8 mouse cellular contexts compared by ENCODE assay signal in the genomic region with DNA sequence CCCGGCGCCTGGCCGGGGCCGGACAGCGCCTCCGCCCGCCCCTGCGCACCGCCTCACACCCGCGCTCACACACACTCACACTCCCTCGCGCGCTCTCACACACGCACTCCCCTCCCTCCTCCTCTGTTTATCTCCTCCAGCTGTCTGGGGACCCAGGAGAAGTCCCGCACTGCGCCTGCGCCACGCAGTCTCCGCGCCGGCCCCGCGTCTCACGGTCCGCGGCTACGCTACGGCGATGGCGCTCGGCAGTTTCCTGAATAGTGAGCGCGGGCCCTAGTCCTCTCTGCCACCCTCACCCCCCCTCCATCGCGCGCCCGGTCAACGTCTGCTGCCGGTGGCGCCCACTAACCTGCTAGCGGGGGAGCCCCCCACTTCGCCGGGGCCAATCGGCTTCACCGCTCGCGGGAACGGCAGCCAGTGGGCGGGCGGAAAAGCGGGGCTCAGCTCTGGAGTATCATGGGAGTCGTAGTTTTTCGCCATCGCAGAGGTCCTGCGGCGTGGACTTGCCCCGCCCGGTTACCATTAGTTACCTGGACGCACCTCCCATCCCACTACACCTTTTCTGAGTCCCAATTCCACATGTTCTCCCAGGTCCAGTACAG. TPM values are rescaled to one million over a fixed set of nuclear protein-coding genes. Genes with fewer than 3 reads are reported as not detected.
A peak's percentile ranks its signal among the peaks of the same experiment; 100 is the strongest.
DNase-seq lines count a peak whose midpoint lies in the region; ATAC-seq and TF ChIP-seq lines count a peak whose summit lies in the region.

No protein-coding gene starts in this region.

- H3K79me2 ChIP-seq in liver, adult 2 months (ENCODE audit: control insufficient read depth, insufficient read depth, low read length): peaks cover 5% of the 10 kb centered on the region; the same call in 1 of the 2 replicates
- H3K79me2 ChIP-seq in myocyte (ENCODE audit: control insufficient read depth, insufficient read depth): peaks cover 5% of the 10 kb centered on the region

- DNase-seq in A20 (ENCODE audit: low read depth, low spot score): peak; percentile 98
- DNase-seq in liver, adult 2 months (ENCODE audit: extremely low read depth, low read depth, low spot score): peak; percentile 79
- peak; percentile 97 for DNase-seq in splenic B cell, adult 2 months (ENCODE audit: low read depth, low spot score)

- H3K27ac ChIP-seq in bone marrow macrophage, adult 2 months (ENCODE audit: insufficient read depth, low read depth, low read length): peak overlapping the region; percentile 1; the same call in 1 of the 2 replicates
- no peak overlapping the region for H3K27ac ChIP-seq in embryonic fibroblast, embryonic 13.5 days (ENCODE audit: insufficient read depth, low read length)
- peak overlapping the region; percentile 7 for H3K27ac ChIP-seq in heart, embryonic 11.5 days (ENCODE audit: low read depth, low read length)
- peak overlapping the region; percentile 69 for H3K27ac ChIP-seq in kidney, embryonic 16.5 days (ENCODE audit: low read length)
- peak overlapping the region; percentile 90 for H3K27ac ChIP-seq in liver, adult 2 months (replicated peaks; ENCODE audit: insufficient read depth, low read depth, low read length)

- under 1% methylated on average over 59 of the region's 60 CpGs for WGBS in heart, embryonic 11.5 days (ENCODE audit: insufficient replicate concordance)
- WGBS in kidney, embryonic 16.5 days: under 1% methylated on average over 55 of the region's 60 CpGs
- under 1% methylated on average over 59 of the region's 60 CpGs for WGBS in liver, adult 2 months

- peak overlapping the region; percentile 86 for H3K4me2 ChIP-seq in heart, embryonic 11.5 days
- H3K4me2 ChIP-seq in kidney, embryonic 16.5 days (replicated peaks; ENCODE audit: low read depth, low read length): peak overlapping the region; percentile 82
- peak overlapping the region; percentile 42 for H3K4me2 ChIP-seq in myocyte (ENCODE audit: low read depth)

- peak overlapping the region; percentile 76 for H3K4me3 ChIP-seq in bone marrow macrophage, adult 2 months (ENCODE audit: insufficient read depth, low read length)
- H3K4me3 ChIP-seq in embryonic fibroblast, embryonic 13.5 days (ENCODE audit: insufficient read depth, low read length): peak overlapping the region; percentile 53
- peak overlapping the region; percentile 70 for H3K4me3 ChIP-seq in heart, embryonic 11.5 days (ENCODE audit: low read depth, low read length)
- peak overlapping the region; percentile 88 for H3K4me3 ChIP-seq in kidney, embryonic 16.5 days (ENCODE audit: low read length)
- H3K4me3 ChIP-seq in liver, adult 2 months (ENCODE audit: insufficient read depth, low read depth, low read length): peak overlapping the region; percentile 66
- peak overlapping the region; percentile 49 for H3K4me3 ChIP-seq in myocyte

- peak overlapping the region; percentile 40 for H3ac ChIP-seq in myocyte (ENCODE audit: control insufficient read depth, insufficient read length)

- H3K9ac ChIP-seq in heart, embryonic 11.5 days (ENCODE audit: low read depth, low read length): peak overlapping the region; percentile 80
- peak overlapping the region; percentile 87 for H3K9ac ChIP-seq in kidney, embryonic 16.5 days (replicated peaks; ENCODE audit: low read length)
- H3K9ac ChIP-seq in liver, adult 2 months (ENCODE audit: low read depth, low read length): peak overlapping the region; percentile 85

- H3K4me1 ChIP-seq in bone marrow macrophage, adult 2 months (ENCODE audit: control insufficient read depth, insufficient read depth, low read length): no peaks in the 10 kb centered on the region
- no peaks in the 10 kb centered on the region for H3K4me1 ChIP-seq in embryonic fibroblast, embryonic 13.5 days (ENCODE audit: control insufficient read depth, insufficient read depth, low read length)
- peaks cover 5% of the 10 kb centered on the region; the same call in 1 of the 2 replicates for H3K4me1 ChIP-seq in heart, embryonic 11.5 days (ENCODE audit: control insufficient read depth, insufficient read depth, low read length)
- peaks cover 14% of the 10 kb centered on the region for H3K4me1 ChIP-seq in kidney, embryonic 16.5 days (ENCODE audit: insufficient read depth, low read length)
- peaks cover 3% of the 10 kb centered on the region for H3K4me1 ChIP-seq in liver, adult 2 months (ENCODE audit: control insufficient read depth, insufficient read depth, low read length)

- no peak for TF ChIP-seq POLR2A in bone marrow macrophage, adult 2 months (IDR thresholded peaks at IDR 0.05; ENCODE audit: borderline replicate concordance, low read depth, low read length)
- peak; percentile 65 for TF ChIP-seq POLR2A in embryonic fibroblast, embryonic 13.5 days (IDR thresholded peaks at IDR 0.05; ENCODE audit: low read depth, low read length)
- peak; percentile 61 for TF ChIP-seq POLR2A in liver, adult 2 months (IDR thresholded peaks at IDR 0.05; ENCODE audit: extremely low read depth, insufficient read depth, low read length)
- peak; percentile 76 for TF ChIP-seq POLR2A in myocyte (IDR thresholded peaks at IDR 0.05; ENCODE audit: insufficient read length, low read depth)

- H3K27me3 ChIP-seq in heart, embryonic 11.5 days (ENCODE audit: control insufficient read depth, insufficient read depth, low read length): no peaks in the 10 kb centered on the region
- H3K27me3 ChIP-seq in kidney, embryonic 16.5 days (ENCODE audit: insufficient read depth, low read length): no peaks in the 10 kb centered on the region
- no peaks in the 10 kb centered on the region for H3K27me3 ChIP-seq in liver, adult 2 months (ENCODE audit: control insufficient read depth, insufficient read depth, low read length)
- H3K27me3 ChIP-seq in myocyte (ENCODE audit: control insufficient read depth, insufficient read depth, insufficient read length): no peaks in the 10 kb centered on the region
- no peaks in the 10 kb centered on the region for H3K27me3 ChIP-seq in splenic B cell, adult 2 months (ENCODE audit: control insufficient read depth, insufficient read depth, low read length, poor library complexity, severe bottlenecking)

- no peaks in the 10 kb centered on the region for H3K9me3 ChIP-seq in heart, embryonic 11.5 days (replicated peaks; ENCODE audit: control insufficient read depth, low read length)
- H3K9me3 ChIP-seq in kidney, embryonic 16.5 days (ENCODE audit: low read length): no peaks in the 10 kb centered on the region

- no peaks in the 10 kb centered on the region for H3K36me3 ChIP-seq in heart, embryonic 11.5 days (ENCODE audit: control insufficient read depth, insufficient read depth, low read length)
- H3K36me3 ChIP-seq in kidney, embryonic 16.5 days (ENCODE audit: insufficient read depth, low read length): no peaks in the 10 kb centered on the region
- H3K36me3 ChIP-seq in liver, adult 2 months (ENCODE audit: control insufficient read depth, insufficient read depth, low read length): no peaks in the 10 kb centered on the region
- no peaks in the 10 kb centered on the region for H3K36me3 ChIP-seq in myocyte (ENCODE audit: control insufficient read depth, insufficient read depth)
- H3K36me3 ChIP-seq in splenic B cell, adult 2 months (ENCODE audit: control insufficient read depth, insufficient read depth, low read length, poor library complexity, severe bottlenecking): no peaks in the 10 kb centered on the region

- TF ChIP-seq CTCF in bone marrow macrophage, adult 2 months (IDR thresholded peaks at IDR 0.05; ENCODE audit: low read depth, low read length): no peak
- no peak for TF ChIP-seq CTCF in embryonic fibroblast, embryonic 13.5 days (IDR thresholded peaks at IDR 0.05; ENCODE audit: borderline replicate concordance, insufficient read depth, low read length)
- TF ChIP-seq CTCF in liver, adult 2 months (IDR thresholded peaks at IDR 0.05; ENCODE audit: low read depth, low read length): no peak

- peak; percentile 94 for ATAC-seq in heart, embryonic 11.5 days (replicated peaks; ENCODE audit: insufficient number of reproducible peaks, low FRiP score, low TSS enrichment)
- peak; percentile 97 for ATAC-seq in kidney, embryonic 16.5 days (ENCODE audit: low FRiP score, low TSS enrichment)

TF ChIP-seq in myocyte, 11 proteins besides CTCF, POLR2A, EP300 and RAD21 (continues in another document):
- TF ChIP-seq REST (IDR thresholded peaks at IDR 0.05; ENCODE audit: insufficient read depth, insufficient read length): no peak
- TF ChIP-seq TCF12 (IDR thresholded peaks at IDR 0.05; ENCODE audit: insufficient read depth, poor library complexity, severe bottlenecking): no peak
- TF ChIP-seq MYOD1 (IDR thresholded peaks at IDR 0.05; ENCODE audit: control insufficient read depth in 1 of 3, insufficient read length in 2 of 3, low read depth in 2 of 3): peak in 2 of 3 experiments; percentile 16 to 62
- TF ChIP-seq MAX (IDR thresholded peaks at IDR 0.05; ENCODE audit: low read depth): no peak
- TF ChIP-seq SRF (IDR thresholded peaks at IDR 0.05; ENCODE audit: control insufficient read depth, insufficient read length, low read depth): no peak
- no peak for TF ChIP-seq TCF3 (IDR thresholded peaks at IDR 0.05; ENCODE audit: insufficient read length, low read depth)
- TF ChIP-seq POLR2AphosphoS2 (IDR thresholded peaks at IDR 0.05; ENCODE audit: insufficient read length, low read depth): peak; percentile 79
- no peak for TF ChIP-seq USF1 (IDR thresholded peaks at IDR 0.05; ENCODE audit: low read depth)
- no peak for TF ChIP-seq E2F4 (IDR thresholded peaks at IDR 0.05; ENCODE audit: insufficient read depth)
- TF ChIP-seq CEBPB (IDR thresholded peaks at IDR 0.05; ENCODE audit: insufficient read depth, poor library complexity, severe bottlenecking): no peak

RNA-seq across cellular contexts. Expression of a gene that starts 14.0 kb away (rescaled TPM):
- 30.5 TPM in 2 replicates for polyA plus RNA-seq in bone marrow macrophage, adult 2 months (2012; ENCODE audit: insufficient read depth, insufficient read length, missing spikeins)
- 21.2 and 21.7 TPM in 2 replicates for polyA plus RNA-seq in embryonic fibroblast, embryonic 13.5 days (2011; ENCODE audit: insufficient read length, low read depth, missing spikeins)
- polyA plus RNA-seq in heart, embryonic 11.5 days (2014; fragmentation: Nextera tagmentation; extraction: Ambion mirVana): 13.3 and 15.5 TPM in 2 replicates
- polyA plus RNA-seq in kidney, embryonic 16.5 days (2015; fragmentation: Nextera tagmentation; extraction: Ambion mirVana): 12.9 and 14.4 TPM in 2 replicates
- 20.6 and 35.5 TPM in 2 replicates for total RNA-seq in liver, adult 2 months (2014; rRNA removed)
- 83.3 and 105 TPM in 2 replicates for polyA plus RNA-seq in liver, adult 2 months (2012; rRNA removed)
- 53.1 TPM for polyA plus RNA-seq in myocyte (2012; fragmentation: generic; extraction: Trizol)

RNA-seq across cellular contexts. Expression of a gene that starts 30.3 kb away (rescaled TPM):
- polyA plus RNA-seq in bone marrow macrophage, adult 2 months (2012; ENCODE audit: insufficient read depth, insufficient read length, missing spikeins): 27.7 and 31.6 TPM in 2 replicates
- 26.2 and 34.7 TPM in 2 replicates for polyA plus RNA-seq in embryonic fibroblast, embryonic 13.5 days (2011; ENCODE audit: insufficient read length, low read depth, missing spikeins)
- polyA plus RNA-seq in heart, embryonic 11.5 days (2014; fragmentation: Nextera tagmentation; extraction: Ambion mirVana): 4.8 and 7.0 TPM in 2 replicates
- 9.5 and 10.7 TPM in 2 replicates for polyA plus RNA-seq in kidney, embryonic 16.5 days (2015; fragmentation: Nextera tagmentation; extraction: Ambion mirVana)
- 1.5 and 2.9 TPM in 2 replicates for total RNA-seq in liver, adult 2 months (2014; rRNA removed)
- polyA plus RNA-seq in liver, adult 2 months (2012; rRNA removed): 5.6 and 9.2 TPM in 2 replicates
- 23.3 TPM for polyA plus RNA-seq in myocyte (2012; fragmentation: generic; extraction: Trizol)
